Mouse (Mus musculus) brain, embryonic 14.5 days (tissue): ENCODE measurements at regions not wholly inside any gene's neighbourhood (a gene's known extent, or its start where the extent isn't known, plus 50 kb on each side); places are given as distances from the start of the nearest gene placed in this dataset.

ENCODE experiments used
- CTCF ChIP-seq: fragments of 200-500 bp; IDR thresholded peaks from 2 replicates; pipeline ENCODE4 v1.5.1; 2012; ENCODE audit warnings: inconsistent platforms, mild to moderate bottlenecking, moderate library complexity, borderline replicate concordance; ENCODE audit not compliant: insufficient read depth, insufficient read length; ENCODE audit errors: extremely low read depth
- POLR2A ChIP-seq: fragments of 200-500 bp; IDR thresholded peaks from 2 replicates; pipeline ENCODE4 v1.6.1; 2012; ENCODE audit warnings: mild to moderate bottlenecking, inconsistent platforms, borderline replicate concordance; ENCODE audit not compliant: poor library complexity, insufficient read depth, insufficient read length, severe bottlenecking; ENCODE audit errors: extremely low read depth

GRCm38 (mm10) chr14:112657634-112658033 lies 656.8 kb upstream of the Tpm3-rs7 start:
- no peak for TF ChIP-seq CTCF
- TF ChIP-seq POLR2A, result no peak
